Mouse (Mus musculus) spleen, adult 18-20 months (tissue): ENCODE data around the gene Thyn1.

Experiments used
- DNase-seq, 2 experiments: peaks; one replicate each; pipeline ENCODE4 v3.0.0; 2022; ENCODE audit warnings: mixed read lengths in 2 of 2

Thyn1 gene

DNA sequence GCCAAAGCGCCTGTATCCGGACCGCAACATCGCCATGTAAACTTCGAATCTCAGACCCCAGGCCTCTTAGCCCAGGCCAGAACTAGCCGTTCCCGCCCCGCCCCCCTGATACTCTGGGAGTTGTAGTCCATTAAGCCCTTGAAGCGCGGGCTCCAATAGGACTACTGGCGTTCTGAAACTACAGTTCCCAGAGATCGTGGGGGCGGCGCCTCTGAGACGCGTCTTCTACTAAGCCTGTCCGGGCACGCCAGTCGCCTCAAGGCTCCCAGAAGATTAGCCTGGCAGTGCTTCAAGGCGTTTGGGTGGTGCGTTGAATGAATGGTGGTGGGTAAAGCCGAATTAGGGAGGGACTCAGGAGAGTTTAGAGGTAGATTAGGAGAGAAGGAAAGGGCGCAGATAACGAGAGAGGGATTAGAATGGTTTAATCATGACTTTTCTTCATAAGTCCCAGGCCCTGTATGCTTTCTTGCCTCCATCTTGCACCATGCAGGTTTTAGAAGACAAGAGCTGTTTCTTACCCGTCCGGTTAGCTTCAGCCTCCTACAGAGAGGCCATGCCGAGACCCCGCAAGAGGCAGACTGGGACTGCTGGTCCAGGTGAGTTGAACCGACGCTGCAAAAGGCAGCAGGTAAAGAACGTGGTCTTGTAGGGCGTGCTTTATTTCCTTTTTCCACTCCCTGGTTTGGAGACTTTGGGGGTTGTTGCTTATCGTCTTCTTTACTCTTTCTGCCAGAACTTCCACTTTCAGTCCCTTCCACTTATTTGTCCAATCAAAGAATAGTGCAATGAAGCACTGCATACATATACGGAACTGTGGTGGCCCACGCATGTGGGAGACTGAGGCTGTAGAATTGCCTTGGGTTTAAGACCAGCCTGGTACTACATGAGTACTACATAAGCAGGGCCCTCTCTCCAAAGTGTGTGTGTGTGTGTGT, at the start of gene Thyn1, which contains the start of gene Acad8:
Thyn1 (plus strand) TSS at position 250 of the 935 bp plus-strand sequence.
Acad8 (minus strand) TSS at position 106 of the 935 bp plus-strand sequence.
- DNase-seq = peak; percentile 85 to 90

GRCm38 (mm10) chr9:26977754-26978153, 21.8 kb upstream of the Thyn1 start:
- DNase-seq = no peak

DNA sequence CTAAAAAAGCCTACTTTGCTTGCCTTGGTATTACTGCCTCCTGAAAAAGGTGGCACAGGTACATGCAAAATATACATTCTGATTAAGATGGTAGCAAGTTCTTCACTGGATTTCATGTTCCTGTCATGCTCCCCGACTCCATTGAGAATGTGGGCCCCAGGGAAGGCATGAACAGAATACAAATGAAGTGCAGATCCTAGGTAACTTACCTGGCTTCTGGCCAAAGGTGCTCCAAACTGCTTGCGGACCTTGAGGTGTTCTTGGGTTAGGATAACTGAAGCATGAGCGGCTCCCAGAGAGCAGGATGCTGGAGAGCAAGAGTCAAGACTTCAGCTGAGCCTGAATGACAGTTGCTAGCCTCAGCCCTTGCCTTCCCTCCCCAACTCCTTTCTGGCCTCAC, 20.7 kb upstream of the Thyn1 start:
- no peak for DNase-seq

- DNase-seq = no peak
Measured at GRCm38 (mm10) chr9:26985090-26985613, 14.4 kb upstream of the Thyn1 start.

GRCm38 (mm10) chr9:26985668-26986277, 13.7 kb upstream of the Thyn1 start:
- no peak for DNase-seq

DNA sequence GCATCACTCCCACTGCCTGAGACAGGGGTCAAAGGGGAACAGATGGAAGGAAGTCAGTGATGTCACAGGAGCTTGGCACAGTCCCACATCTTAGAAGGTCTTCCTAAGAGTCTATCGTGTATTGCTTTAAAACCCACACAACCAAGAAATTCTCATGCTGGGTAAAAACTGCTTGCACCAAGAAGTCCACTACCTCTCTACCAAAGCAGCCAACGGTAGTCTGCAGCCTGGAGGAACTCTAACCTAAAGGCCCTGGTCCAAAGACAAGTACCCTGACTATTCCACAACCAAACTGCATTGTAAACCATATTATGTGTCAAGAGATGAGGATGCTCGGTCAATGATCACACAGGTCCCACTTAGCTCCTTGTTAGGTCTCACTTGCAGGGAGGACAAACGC, 9.3 kb upstream of the Thyn1 start:
- no peak for DNase-seq

- no peak for DNase-seq
Measured at GRCm38 (mm10) chr9:26993118-26993517, 6.4 kb upstream of the Thyn1 start.

DNA sequence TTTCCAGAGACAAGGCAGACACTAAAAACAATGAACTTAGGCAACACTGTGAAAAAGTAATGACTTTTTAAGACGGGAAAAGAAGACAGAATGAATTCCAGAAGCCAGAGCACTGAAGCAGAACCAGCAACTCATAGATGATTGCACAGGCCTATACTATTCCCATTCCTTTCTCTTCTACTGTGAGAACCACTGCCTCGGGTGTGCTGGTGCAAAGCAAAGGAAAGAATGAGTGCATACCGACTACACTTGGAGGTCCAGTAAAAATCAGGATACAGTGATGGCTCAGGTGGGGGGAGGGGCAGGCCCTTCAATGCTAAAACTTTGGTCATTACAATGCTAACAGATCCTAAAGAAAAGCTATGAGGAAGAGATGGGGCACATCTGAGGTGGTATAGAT, 5.6 kb upstream of the Thyn1 start:
- no peak for DNase-seq

GRCm38 (mm10) chr9:26997062-26997461, 2.4 kb upstream of the Thyn1 start:
- DNase-seq = no peak

DNA sequence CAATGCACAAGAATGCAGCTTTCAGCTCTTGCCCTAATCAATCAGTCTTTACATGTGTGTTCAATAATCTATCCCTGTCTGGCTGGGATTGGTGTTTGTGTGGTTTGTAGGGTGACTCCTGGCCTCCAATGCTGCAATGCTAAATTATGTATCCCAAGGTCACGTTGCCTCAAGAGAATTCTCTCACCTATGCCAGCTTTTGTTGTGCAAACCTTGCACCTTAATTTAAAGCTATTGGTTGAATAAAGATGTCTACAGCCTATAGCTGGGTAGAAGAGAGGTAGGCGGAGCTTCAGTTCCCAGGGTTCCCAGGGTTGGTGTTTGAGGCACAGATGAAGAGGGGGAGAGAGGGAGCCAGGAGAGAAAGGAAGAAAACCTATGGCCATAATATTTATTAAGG, 2.0 kb upstream of the Thyn1 start:
- no peak for DNase-seq

DNA sequence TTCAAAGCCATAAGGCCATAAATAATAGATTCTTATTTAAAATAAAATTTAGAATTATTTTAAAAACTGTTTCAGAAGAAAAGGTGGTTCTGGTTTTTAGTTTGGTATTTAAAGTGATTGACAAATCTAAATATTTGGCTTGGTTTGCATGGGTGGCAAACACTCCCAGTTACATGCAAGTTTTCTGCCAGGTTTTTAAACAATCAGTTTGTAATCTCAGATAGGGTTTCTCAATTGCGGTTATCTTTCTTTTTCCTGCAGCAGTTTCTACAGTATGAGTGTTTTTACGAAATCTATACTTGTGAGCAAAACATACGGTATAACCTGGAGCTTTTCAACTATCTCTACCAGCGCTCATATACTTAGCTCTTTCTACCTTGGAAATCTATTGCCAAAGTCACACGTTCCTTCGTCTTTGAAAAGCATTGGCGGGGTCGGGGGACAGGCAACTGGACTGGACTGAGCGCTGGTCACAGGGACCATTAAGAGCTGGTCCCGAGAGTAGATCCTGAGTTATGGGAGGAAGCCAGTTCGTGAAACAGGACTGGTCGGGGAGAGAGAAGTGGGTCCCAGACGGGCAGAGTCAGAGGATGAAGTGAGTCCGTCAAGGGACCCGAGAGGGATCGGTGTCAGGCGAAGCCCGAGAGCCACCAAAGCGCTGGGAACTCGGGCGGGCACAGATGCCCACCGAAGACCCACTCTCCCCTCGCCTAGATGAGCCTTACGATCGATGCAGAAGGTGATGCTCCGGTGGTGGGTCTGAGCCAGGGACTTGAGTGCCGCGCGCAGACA, 645 bp upstream of the Thyn1 start:
- no peak for DNase-seq

DNA sequence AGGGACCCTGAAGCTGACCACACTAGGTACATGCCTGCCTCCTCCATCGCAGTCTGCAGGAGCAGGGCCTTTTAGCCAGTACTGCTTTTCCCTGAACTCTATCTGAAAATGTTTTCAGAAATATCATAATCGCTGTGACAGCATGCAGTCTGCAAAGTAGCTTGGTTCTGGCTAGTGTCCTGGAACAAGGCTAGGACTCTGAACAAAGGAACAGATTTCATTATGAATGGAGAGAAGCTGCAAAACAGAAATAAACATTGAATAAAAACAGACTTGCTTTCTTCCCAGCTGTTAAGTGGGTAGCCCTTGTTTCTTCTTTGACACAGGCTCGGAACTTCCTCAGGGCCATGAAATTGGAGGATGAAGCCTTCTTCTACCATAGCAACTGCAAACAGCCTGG, 5.7 kb downstream of the Thyn1 start:
- no peak for DNase-seq

- no peak for DNase-seq
Measured at GRCm38 (mm10) chr9:27005933-27006332, 6.4 kb downstream of the Thyn1 start.

DNA sequence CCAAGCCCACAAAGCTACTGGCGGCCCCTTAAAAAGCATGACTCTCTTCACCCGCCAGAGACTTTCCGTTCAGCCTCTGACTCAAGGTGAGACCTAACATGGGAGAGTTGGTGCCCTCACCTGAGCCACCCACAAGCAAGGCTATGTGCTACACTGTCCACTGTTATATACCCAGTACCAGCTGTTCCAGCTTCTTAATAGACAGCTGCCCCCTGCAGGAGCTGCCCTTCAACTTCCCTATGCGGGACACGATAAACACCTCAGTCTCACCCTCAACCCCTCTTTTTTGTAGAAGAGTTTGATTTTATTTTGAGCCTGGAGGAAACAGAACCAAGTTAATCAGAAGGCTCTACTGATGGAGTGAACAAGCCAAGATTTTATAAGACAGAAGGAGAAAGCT, 7.4 kb downstream of the Thyn1 start:
- DNase-seq = no peak

- no peak for DNase-seq
Measured at GRCm38 (mm10) chr9:27009231-27009630, 9.7 kb downstream of the Thyn1 start.

GRCm38 (mm10) chr9:27011572-27011971, 12.1 kb downstream of the Thyn1 start:
- no peak for DNase-seq

GRCm38 (mm10) chr9:27018961-27019360, 19.5 kb downstream of the Thyn1 start:
- peak; percentile 16 to 24 for DNase-seq

DNA sequence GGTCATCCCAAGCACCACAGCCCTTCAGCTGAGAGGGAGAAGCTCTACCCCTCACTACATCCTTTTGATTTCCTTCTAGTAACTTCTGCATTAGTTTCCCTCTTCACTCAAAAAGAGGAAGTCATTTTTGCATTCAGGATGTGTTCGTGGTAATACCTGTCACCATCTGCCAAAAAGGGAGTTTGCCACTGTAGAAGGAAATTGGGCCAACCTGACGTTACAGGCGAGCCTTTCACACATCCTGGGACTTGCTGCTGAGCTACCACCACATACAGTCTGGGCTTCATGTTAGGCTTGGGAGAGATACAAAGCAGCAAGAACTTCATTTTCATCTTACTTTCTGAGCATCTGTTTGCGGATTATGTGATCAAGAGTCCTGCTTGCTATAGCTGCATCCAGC, 24.2 kb downstream of the Thyn1 start:
- peak in 1 of 2 experiments; percentile 25 for DNase-seq

GRCm38 (mm10) chr9:27026708-27027107, 27.2 kb downstream of the Thyn1 start:
- peak; percentile 13 to 29 for DNase-seq

GRCm38 (mm10) chr9:27029022-27029827, 29.7 kb downstream of the Thyn1 start:
- DNase-seq = peak; percentile 17 to 34

DNA sequence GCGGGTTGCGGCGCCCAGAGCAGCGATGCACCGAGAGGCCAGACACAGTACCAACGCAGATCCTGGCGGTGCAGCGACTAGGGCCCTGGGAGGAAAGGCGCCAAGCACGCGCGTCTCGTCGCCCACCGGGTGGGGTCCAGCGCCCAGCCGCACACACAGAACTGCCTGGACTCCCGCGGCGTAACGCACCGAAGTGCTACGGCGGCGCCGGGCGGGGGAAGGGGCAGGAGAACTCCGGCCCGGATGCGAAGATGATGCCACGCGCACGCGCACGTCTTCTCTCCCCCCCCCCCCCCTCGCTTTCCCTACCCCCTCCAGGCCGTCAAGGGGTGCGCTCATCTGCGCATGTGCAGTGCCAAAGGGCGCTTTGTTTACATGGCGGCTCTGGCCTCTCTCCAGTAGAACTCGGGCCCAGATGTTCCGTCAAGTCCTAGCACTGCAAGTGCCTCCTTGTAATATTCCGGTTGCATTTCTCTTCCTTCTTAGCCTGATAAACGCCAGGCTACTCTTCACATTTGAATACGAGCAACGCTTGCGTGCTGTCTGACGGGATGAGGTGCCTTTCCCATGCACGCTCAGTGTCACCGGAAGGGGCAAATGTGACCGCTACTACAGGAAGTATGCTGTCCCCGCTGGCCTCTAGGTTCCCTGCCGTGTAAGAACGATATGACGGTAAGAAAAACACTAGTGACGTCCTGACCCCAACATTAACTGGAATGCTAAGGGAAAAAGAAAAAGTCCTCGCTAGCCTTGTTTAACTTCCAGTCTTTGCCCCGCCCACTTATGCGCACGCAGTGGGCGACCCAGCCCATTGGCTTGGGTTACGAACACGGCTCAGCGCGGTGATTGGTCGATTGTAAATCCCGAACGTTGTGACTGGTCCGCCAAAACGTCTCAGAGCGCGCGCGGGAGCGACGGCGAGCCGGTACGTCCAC, 30.6 kb downstream of the Thyn1 start, which contains the start of the genes Vps26b and Ncapd3:
Vps26b (minus strand) TSS at position 238 of the 935 bp plus-strand sequence.
Ncapd3 (plus strand) TSS at position 348 of the 935 bp plus-strand sequence.
- DNase-seq = peak; percentile 85 to 89
